Mouse (Mus musculus): ENCODE results near the gene Aspg. TPM values are rescaled to one million over a fixed set of nuclear protein-coding genes. Genes with fewer than 3 reads are reported as not detected.

The Aspg gene
- polyA plus RNA-seq, 1 experiment from 2014 or later: 1.1 TPM

- ATAC-seq (ENCODE audit: low FRiP score, low TSS enrichment): no peak
- 80% methylated on average over 9 of the region's 9 CpGs for WGBS
Measured at GRCm38 (mm10) chr12:112109701-112110100, 3.2 kb downstream of the Aspg start.

GRCm38 (mm10) chr12:112111323-112111722, 4.8 kb downstream of the Aspg start:
- no peak overlapping the region for H3K4me2 ChIP-seq (replicated peaks; ENCODE audit: low read depth, low read length)
- 0 out of 2 replicates have a peak, but pooled peaks cover 3% of the 10 kb centered on the region for H3K27me3 ChIP-seq (ENCODE audit: control insufficient read depth, insufficient read depth, low read length)
- H3K9me3 ChIP-seq (ENCODE audit: control insufficient read depth, low read length): no peaks in the 10 kb centered on the region
- no peak for ATAC-seq (ENCODE audit: low FRiP score, low TSS enrichment)
- 69% methylated on average over 5 of the region's 5 CpGs for WGBS
- no peak overlapping the region for H3K27ac ChIP-seq (ENCODE audit: low read depth, low read length)
- no peak overlapping the region for H3K4me3 ChIP-seq (ENCODE audit: low read length)
- no peak overlapping the region for H3K9ac ChIP-seq (ENCODE audit: low read depth, low read length)
- H3K4me1 ChIP-seq (ENCODE audit: control insufficient read depth, insufficient read depth, low read length): 0 out of 2 replicates have a peak, but pooled peaks cover 3% of the 10 kb centered on the region
- H3K36me3 ChIP-seq (ENCODE audit: control insufficient read depth, insufficient read depth, low read length): no peaks in the 10 kb centered on the region

More at GRCm38 (mm10) chr12:112109701-112110100, 3.2 kb downstream of the Aspg start:
- H3K4me3 ChIP-seq (ENCODE audit: low read length): no peak overlapping the region
- H3K9ac ChIP-seq (ENCODE audit: low read depth, low read length): no peak overlapping the region
- H3K27me3 ChIP-seq (ENCODE audit: control insufficient read depth, insufficient read depth, low read length): 0 out of 2 replicates have a peak, but pooled peaks cover 3% of the 10 kb centered on the region
- H3K36me3 ChIP-seq (ENCODE audit: control insufficient read depth, insufficient read depth, low read length): no peaks in the 10 kb centered on the region
- 0 out of 2 replicates have a peak, but pooled peaks cover 3% of the 10 kb centered on the region for H3K4me1 ChIP-seq (ENCODE audit: control insufficient read depth, insufficient read depth, low read length)
- no peak overlapping the region for H3K4me2 ChIP-seq (replicated peaks; ENCODE audit: low read depth, low read length)
- no peak overlapping the region for H3K27ac ChIP-seq (ENCODE audit: low read depth, low read length)
- no peaks in the 10 kb centered on the region for H3K9me3 ChIP-seq (ENCODE audit: control insufficient read depth, low read length)

- no peak overlapping the region for H3K4me3 ChIP-seq (ENCODE audit: low read length)
- H3K9ac ChIP-seq (ENCODE audit: low read depth, low read length): no peak overlapping the region
- H3K4me1 ChIP-seq (ENCODE audit: control insufficient read depth, insufficient read depth, low read length): 0 out of 2 replicates have a peak, but pooled peaks cover 3% of the 10 kb centered on the region
- ATAC-seq (ENCODE audit: low FRiP score, low TSS enrichment): no peak
- no peak overlapping the region for H3K27ac ChIP-seq (ENCODE audit: low read depth, low read length)
- H3K27me3 ChIP-seq (ENCODE audit: control insufficient read depth, insufficient read depth, low read length): 0 out of 2 replicates have a peak, but pooled peaks cover 3% of the 10 kb centered on the region
- H3K36me3 ChIP-seq (ENCODE audit: control insufficient read depth, insufficient read depth, low read length): no peaks in the 10 kb centered on the region
- 95% methylated on average over 6 of the region's 6 CpGs for WGBS
- H3K4me2 ChIP-seq (replicated peaks; ENCODE audit: low read depth, low read length): no peak overlapping the region
- H3K9me3 ChIP-seq (ENCODE audit: control insufficient read depth, low read length): no peaks in the 10 kb centered on the region
Measured at GRCm38 (mm10) chr12:112112235-112112634, 5.8 kb downstream of the Aspg start.

- Histone ChIP-seq H3K27ac (ENCODE audit: low read depth, low read length) (no peak overlapping the region), H3K4me2 (replicated peaks; ENCODE audit: low read depth, low read length) (no peak overlapping the region), H3K36me3 (ENCODE audit: control insufficient read depth, insufficient read depth, low read length) (no peaks in the 10 kb centered on the region), H3K9me3 (ENCODE audit: control insufficient read depth, low read length) (no peaks in the 10 kb centered on the region), H3K4me3 (ENCODE audit: low read length) (no peak overlapping the region), H3K9ac (ENCODE audit: low read depth, low read length) (no peak overlapping the region), H3K4me1 (ENCODE audit: control insufficient read depth, insufficient read depth, low read length) (0 out of 2 replicates have a peak, but pooled peaks cover 3% of the 10 kb centered on the region), H3K27me3 (ENCODE audit: control insufficient read depth, insufficient read depth, low read length) (no peaks in the 10 kb centered on the region)
- ATAC-seq (ENCODE audit: low FRiP score, low TSS enrichment): peak; percentile 54; the same call in 1 of the 2 replicates
- 15% methylated on average over 13 of the region's 13 CpGs for WGBS
Measured at GRCm38 (mm10) chr12:112112686-112113396, 6.4 kb downstream of the Aspg start.

GRCm38 (mm10) chr12:112113710-112114109, 7.2 kb downstream of the Aspg start:
- WGBS: 11% methylated on average over 7 of the region's 7 CpGs
- Histone ChIP-seq H3K9ac (ENCODE audit: low read depth, low read length) (no peak overlapping the region), H3K4me2 (replicated peaks; ENCODE audit: low read depth, low read length) (no peak overlapping the region), H3K27ac (ENCODE audit: low read depth, low read length) (no peak overlapping the region), H3K27me3 (ENCODE audit: control insufficient read depth, insufficient read depth, low read length) (no peaks in the 10 kb centered on the region), H3K4me3 (ENCODE audit: low read length) (no peak overlapping the region), H3K9me3 (ENCODE audit: control insufficient read depth, low read length) (no peaks in the 10 kb centered on the region), H3K4me1 (ENCODE audit: control insufficient read depth, insufficient read depth, low read length) (0 out of 2 replicates have a peak, but pooled peaks cover 3% of the 10 kb centered on the region), H3K36me3 (ENCODE audit: control insufficient read depth, insufficient read depth, low read length) (no peaks in the 10 kb centered on the region)
- peak; percentile 16; the same call in 1 of the 2 replicates for ATAC-seq (ENCODE audit: low FRiP score, low TSS enrichment)

- Histone ChIP-seq H3K4me1 (ENCODE audit: control insufficient read depth, insufficient read depth, low read length) (0 out of 2 replicates have a peak, but pooled peaks cover 6% of the 10 kb centered on the region), H3K36me3 (ENCODE audit: control insufficient read depth, insufficient read depth, low read length) (no peaks in the 10 kb centered on the region), H3K4me3 (ENCODE audit: low read length) (no peak overlapping the region), H3K27ac (ENCODE audit: low read depth, low read length) (no peak overlapping the region), H3K4me2 (replicated peaks; ENCODE audit: low read depth, low read length) (no peak overlapping the region), H3K9me3 (ENCODE audit: control insufficient read depth, low read length) (no peaks in the 10 kb centered on the region), H3K27me3 (ENCODE audit: control insufficient read depth, insufficient read depth, low read length) (no peaks in the 10 kb centered on the region), H3K9ac (ENCODE audit: low read depth, low read length) (0 out of 2 replicates have a peak overlapping the region, but pooled peaks have one; percentile 4)
- 83% methylated on average over 5 of the region's 5 CpGs for WGBS
- ATAC-seq (ENCODE audit: low FRiP score, low TSS enrichment): no peak
Measured at GRCm38 (mm10) chr12:112117006-112117405, 10.5 kb downstream of the Aspg start.

- no peaks in the 10 kb centered on the region for H3K27me3 ChIP-seq (ENCODE audit: control insufficient read depth, insufficient read depth, low read length)
Measured at GRCm38 (mm10) chr12:112117649-112118048, 11.2 kb downstream of the Aspg start.

GRCm38 (mm10) chr12:112121188-112121587, 14.7 kb downstream of the Aspg start:
- Histone ChIP-seq H3K9me3 (ENCODE audit: control insufficient read depth, low read length) (no peaks in the 10 kb centered on the region), H3K4me1 (ENCODE audit: control insufficient read depth, insufficient read depth, low read length) (0 out of 2 replicates have a peak, but pooled peaks cover 3% of the 10 kb centered on the region), H3K4me2 (replicated peaks; ENCODE audit: low read depth, low read length) (no peak overlapping the region), H3K36me3 (ENCODE audit: control insufficient read depth, insufficient read depth, low read length) (no peaks in the 10 kb centered on the region), H3K27ac (ENCODE audit: low read depth, low read length) (no peak overlapping the region), H3K4me3 (ENCODE audit: low read length) (no peak overlapping the region), H3K27me3 (ENCODE audit: control insufficient read depth, insufficient read depth, low read length) (no peaks in the 10 kb centered on the region; the same call in 1 of the 2 replicates), H3K9ac (ENCODE audit: low read depth, low read length) (no peak overlapping the region)
- no peak for ATAC-seq (ENCODE audit: low FRiP score, low TSS enrichment)
- WGBS: 51% methylated on average over 3 of the region's 3 CpGs

More at GRCm38 (mm10) chr12:112117649-112118048, 11.2 kb downstream of the Aspg start:
- Histone ChIP-seq H3K9ac (ENCODE audit: low read depth, low read length) (no peak overlapping the region), H3K36me3 (ENCODE audit: control insufficient read depth, insufficient read depth, low read length) (no peaks in the 10 kb centered on the region), H3K4me1 (ENCODE audit: control insufficient read depth, insufficient read depth, low read length) (0 out of 2 replicates have a peak, but pooled peaks cover 6% of the 10 kb centered on the region), H3K27ac (ENCODE audit: low read depth, low read length) (no peak overlapping the region), H3K4me2 (replicated peaks; ENCODE audit: low read depth, low read length) (no peak overlapping the region), H3K4me3 (ENCODE audit: low read length) (no peak overlapping the region), H3K9me3 (ENCODE audit: control insufficient read depth, low read length) (no peaks in the 10 kb centered on the region)
- no peak for ATAC-seq (ENCODE audit: low FRiP score, low TSS enrichment)
- WGBS: 75% methylated on average over 7 of the region's 7 CpGs

GRCm38 (mm10) chr12:112125903-112126302, 19.4 kb downstream of the Aspg start:
- no peak overlapping the region for H3K9ac ChIP-seq (ENCODE audit: low read depth, low read length)
- no peaks in the 10 kb centered on the region for H3K9me3 ChIP-seq (ENCODE audit: control insufficient read depth, low read length)
- no peak for ATAC-seq (ENCODE audit: low FRiP score, low TSS enrichment)
- H3K27me3 ChIP-seq (ENCODE audit: control insufficient read depth, insufficient read depth, low read length): peaks cover 17% of the 10 kb centered on the region
- no peaks in the 10 kb centered on the region for H3K36me3 ChIP-seq (ENCODE audit: control insufficient read depth, insufficient read depth, low read length)
- 64% methylated on average over 14 of the region's 14 CpGs for WGBS
- 0 out of 2 replicates have a peak, but pooled peaks cover 1% of the 10 kb centered on the region for H3K4me1 ChIP-seq (ENCODE audit: control insufficient read depth, insufficient read depth, low read length)
- no peak overlapping the region for H3K4me2 ChIP-seq (replicated peaks; ENCODE audit: low read depth, low read length)
- no peak overlapping the region for H3K27ac ChIP-seq (ENCODE audit: low read depth, low read length)
- no peak overlapping the region for H3K4me3 ChIP-seq (ENCODE audit: low read length)
